Mouse (Mus musculus): ENCODE results near the gene Me3.

DNA sequence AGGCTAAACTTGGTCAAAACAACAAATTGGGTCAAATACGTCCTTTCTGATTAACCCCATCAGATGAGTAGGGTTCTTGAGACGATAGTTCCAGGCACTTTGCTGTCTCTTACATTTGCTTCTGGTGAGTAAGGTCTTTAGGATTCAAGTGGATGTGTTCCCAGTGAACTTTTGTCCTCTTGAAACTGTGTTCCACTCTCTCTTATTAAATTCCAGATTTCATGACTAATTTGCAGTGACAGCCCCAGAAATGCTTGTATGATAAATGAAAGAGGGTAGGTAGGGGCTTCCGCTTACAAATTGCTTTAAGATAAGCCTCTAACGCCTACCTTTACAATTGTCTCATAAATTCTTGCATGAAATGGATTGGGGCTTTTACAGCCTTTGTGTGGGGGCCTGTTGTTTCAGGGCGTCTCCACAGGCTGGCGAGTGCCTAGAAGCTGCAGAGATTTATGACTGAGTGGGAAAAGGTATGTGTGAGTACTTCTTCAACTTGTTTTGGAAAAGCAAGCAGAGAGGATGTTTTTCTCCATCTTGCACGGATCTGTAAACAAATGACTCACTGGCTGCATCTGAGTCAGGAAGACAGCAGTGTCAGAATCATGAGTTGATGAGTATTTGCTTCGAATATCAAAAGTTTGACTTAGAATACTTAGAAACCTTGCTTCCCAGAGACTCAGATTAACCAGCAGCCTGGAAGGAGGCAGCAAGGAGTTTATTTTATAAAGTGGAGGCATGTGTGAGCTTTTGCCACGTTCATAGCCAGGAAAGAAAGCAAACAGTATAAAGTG is 137.1 kb downstream of the Me3 start:
- TF ChIP-seq CTCF (IDR thresholded peaks at IDR 0.05) (no peak), EP300 (IDR thresholded peaks at IDR 0.05) (peak; percentile 54)

Data from lung, postnatal 0 days (tissue).